Mouse (Mus musculus): Measurements from ENCODE around the gene Gm45062. TPM values are rescaled to one million over a fixed set of nuclear protein-coding genes. Genes with fewer than 3 reads are reported as not detected.

The Gm45062 gene
- total and polyA plus RNA-seq, 3 experiments: 2.7 to 4.1 (median 3.2) TPM

- in situ Hi-C loops (cut with MboI; ENCODE audit: low pct_ligation_motif_present, low pct_unique_long_range_greater_than_20kb, low sequenced_read_pairs) (no loop called here), dilution Hi-C loops (cut with MboI; ENCODE audit: extremely low pct_ligation_motif_present, extremely low pct_unique_long_range_greater_than_20kb, low sequenced_read_pairs) (no loop called here)
- H3K9ac ChIP-seq (ENCODE audit: insufficient read depth, low read depth): no peak overlapping the region
- H3K36me3 ChIP-seq (replicated peaks in 1 of 2; ENCODE audit: control insufficient read depth in 1 of 2, insufficient read depth in 1 of 2, low read length in 1 of 2): no peaks in the 10 kb centered on the region
- no peak overlapping the region for H3K27ac ChIP-seq (ENCODE audit: insufficient read depth, low read depth)
- no peaks in the 10 kb centered on the region for H3K27me3 ChIP-seq (replicated peaks)
- H3K9me3 ChIP-seq (replicated peaks; ENCODE audit: low read length): no peaks in the 10 kb centered on the region
- H3K79me2 ChIP-seq (replicated peaks; ENCODE audit: control insufficient read depth, extremely low read depth, insufficient read depth, poor library complexity, severe bottlenecking): no peaks in the 10 kb centered on the region
- TF ChIP-seq RCOR1 (conservative IDR thresholded peaks at IDR 0.05; ENCODE audit: low read depth, low read length) (no peak), NELFE (IDR thresholded peaks at IDR 0.05; ENCODE audit: low read depth, low read length) (no peak), ETS1 (conservative IDR thresholded peaks at IDR 0.05; ENCODE audit: low read depth, low read length) (peak; percentile 57), MEF2A (IDR thresholded peaks at IDR 0.05; ENCODE audit: borderline replicate concordance, low read depth, low read length) (no peak), USF2 (conservative IDR thresholded peaks at IDR 0.05; ENCODE audit: low read depth, low read length) (no peak), MAZ (IDR thresholded peaks at IDR 0.05; ENCODE audit: low read depth, low read length) (no peak), ZKSCAN1 (IDR thresholded peaks at IDR 0.05; ENCODE audit: borderline replicate concordance, low read depth, low read length) (no peak), EP300 (IDR thresholded peaks at IDR 0.05; ENCODE audit: low read length) (peak; percentile 47; the same call in 1 of the 2 replicates), E2F4 (IDR thresholded peaks at IDR 0.05; ENCODE audit: insufficient replicate concordance, low read depth, low read length) (no peak), USF1 (IDR thresholded peaks at IDR 0.05; ENCODE audit: low read depth, low read length) (no peak), HCFC1 (IDR thresholded peaks at IDR 0.05; ENCODE audit: low read depth, low read length) (no peak)
- DNase-seq (ENCODE audit: extremely low read depth): peak; percentile 21
- H3K4me3 ChIP-seq (replicated peaks in 1 of 3; ENCODE audit: low read depth in 2 of 3, low read length in 2 of 3, poor library complexity in 1 of 3): no peak overlapping the region
- H3K4me1 ChIP-seq (ENCODE audit: control insufficient read depth in 1 of 2, insufficient read depth in 2 of 2): peaks cover 0 to 19% of the 10 kb centered on the region in 2 experiments; a peak in 2 of 4 replicates
- no peak overlapping the region for H3K4me2 ChIP-seq (ENCODE audit: insufficient read depth, low read depth, poor library complexity, severe bottlenecking)
These were observed 363.8 kb downstream of the Gm45062 start for GRCm38 (mm10) chr6:8623045-8623444.

- H3K9ac ChIP-seq (ENCODE audit: insufficient read depth, low read depth): no peak overlapping the region
- H3K27ac ChIP-seq (ENCODE audit: insufficient read depth, low read depth): no peak overlapping the region
- dilution Hi-C loops (cut with MboI; ENCODE audit: extremely low pct_ligation_motif_present, extremely low pct_unique_long_range_greater_than_20kb, low sequenced_read_pairs): no loop called here
- no peak for DNase-seq (ENCODE audit: extremely low read depth)
- no peaks in the 10 kb centered on the region for H3K9me3 ChIP-seq (replicated peaks; ENCODE audit: low read length)
- H3K4me3 ChIP-seq (replicated peaks in 1 of 3; ENCODE audit: low read depth in 2 of 3, low read length in 2 of 3, poor library complexity in 1 of 3): no peak overlapping the region
- no peaks in the 10 kb centered on the region for H3K27me3 ChIP-seq (replicated peaks)
- H3K4me1 ChIP-seq (ENCODE audit: control insufficient read depth in 1 of 2, insufficient read depth in 2 of 2): peaks cover 8 to 38% of the 10 kb centered on the region in 2 experiments
- H3K79me2 ChIP-seq (replicated peaks; ENCODE audit: control insufficient read depth, extremely low read depth, insufficient read depth, poor library complexity, severe bottlenecking): no peaks in the 10 kb centered on the region
- no peaks in the 10 kb centered on the region for H3K36me3 ChIP-seq (replicated peaks in 1 of 2; ENCODE audit: control insufficient read depth in 1 of 2, insufficient read depth in 1 of 2, low read length in 1 of 2)
- no peak overlapping the region for H3K4me2 ChIP-seq (ENCODE audit: insufficient read depth, low read depth, poor library complexity, severe bottlenecking)
- TF ChIP-seq HCFC1 (IDR thresholded peaks at IDR 0.05; ENCODE audit: low read depth, low read length) (no peak), USF2 (conservative IDR thresholded peaks at IDR 0.05; ENCODE audit: low read depth, low read length) (no peak), TCF12 (IDR thresholded peaks at IDR 0.05; ENCODE audit: low read depth, low read length) (no peak), ZNF384 (IDR thresholded peaks at IDR 0.05; ENCODE audit: low read depth, low read length) (no peak), ZMIZ1 (IDR thresholded peaks at IDR 0.05; ENCODE audit: low read depth, low read length) (no peak)
- in situ Hi-C loops (cut with MboI; ENCODE audit: low pct_ligation_motif_present, low pct_unique_long_range_greater_than_20kb, low sequenced_read_pairs): no loop called here
These were observed 369.0 kb downstream of the Gm45062 start for GRCm38 (mm10) chr6:8628226-8628625.
